Mouse (Mus musculus) kidney, postnatal 4 days (tissue): Measurements from ENCODE around the gene Arf5.

ENCODE experiments used
- DNase-seq, 2 experiments: peaks; one replicate each; pipeline ENCODE4 v3.0.0; 2021; ENCODE audit warnings: mixed read lengths in 2 of 2

Arf5 gene

GRCm38 (mm10) chr6:28429870-28430269 lies 6.5 kb downstream of the Arf5 start:
- no peak for DNase-seq

GRCm38 (mm10) chr6:28430795-28431537 lies 7.6 kb downstream of the Arf5 start:
- no peak for DNase-seq

GRCm38 (mm10) chr6:28431538-28431855 lies 8.1 kb downstream of the Arf5 start:
- no peak for DNase-seq

- DNase-seq = no peak
Observed at GRCm38 (mm10) chr6:28447937-28448336, 24.6 kb downstream of the Arf5 start.

GRCm38 (mm10) chr6:28449253-28449652 lies 25.9 kb downstream of the Arf5 start, which contains the start of gene Pax4:
Gene Pax4, minus strand, starts transcription at chr6:28449353.
- no peak for DNase-seq

- peak; percentile 15 to 18 for DNase-seq
Observed at GRCm38 (mm10) chr6:28450481-28450880, 27.1 kb downstream of the Arf5 start.

- no peak for DNase-seq
Observed at GRCm38 (mm10) chr6:28450977-28451376, 27.6 kb downstream of the Arf5 start.

GRCm38 (mm10) chr6:28459221-28459668 lies 35.9 kb downstream of the Arf5 start:
- no peak for DNase-seq

- peak; percentile 80 to 81 for DNase-seq
Observed at GRCm38 (mm10) chr6:28460534-28460933, 37.2 kb downstream of the Arf5 start.

GRCm38 (mm10) chr6:28464630-28465029 lies 41.3 kb downstream of the Arf5 start:
- no peak for DNase-seq

- DNase-seq = no peak
Observed at GRCm38 (mm10) chr6:28470017-28470602, 46.8 kb downstream of the Arf5 start.

- DNase-seq = no peak
Observed at GRCm38 (mm10) chr6:28470621-28471020, 47.3 kb downstream of the Arf5 start.

GRCm38 (mm10) chr6:28471284-28472035 lies 48.1 kb downstream of the Arf5 start:
- no peak for DNase-seq

- no peak for DNase-seq
Observed at GRCm38 (mm10) chr6:28474211-28474610, 50.9 kb downstream of the Arf5 start.

GRCm38 (mm10) chr6:28474839-28475238 lies 51.5 kb downstream of the Arf5 start, which contains the start of gene Snd1:
Gene Snd1, plus strand, starts transcription at chr6:28475139.
- no peak for DNase-seq
